Mouse (Mus musculus) brain, adult 10 weeks (tissue): ENCODE measurements around the gene Nepn. TPM values are rescaled to one million over a fixed set of nuclear protein-coding genes. Genes with fewer than 3 reads are reported as not detected.

Experiments used
- polyA plus RNA-seq: library from polyadenylated mRNA; stranded (reverse); fragments of 350-450 nt; fragmentation: Illumina TruSeq; extraction: RNeasy Lipid Tissue Mini Kit (QIAGEN cat#74804); gene quantifications from one replicate; pipeline ENCODE4 v1.2.3, GENCODE M21; 2015; ENCODE audit warnings: low read depth, low replicate concordance

The Nepn gene
- not detected for polyA plus RNA-seq

GRCm38 (mm10) chr10:52388922-52389430, at the start of gene Nepn:
Gene Nepn (plus strand): TSS chr10:52388972.

GRCm38 (mm10) chr10:52358467-52358866, 30.3 kb upstream of the Nepn start, which contains the start of gene Gm26741:
Gene Gm26741 (plus strand): TSS chr10:52358767.

GRCm38 (mm10) chr10:52381845-52382591, 6.8 kb upstream of the Nepn start, which contains the start of gene Gopc:
Gene Gopc (minus strand): TSS chr10:52382124.

GRCm38 (mm10) chr10:52417299-52417997, 28.7 kb downstream of the Nepn start, which contains the start of gene Nus1:
Gene Nus1 (plus strand): TSS chr10:52417547.

Other genes starting within 250 kb of the Nepn start
- gene Ros1, start 193.7 kb upstream of the Nepn start, polyA plus RNA-seq, result not detected
- 10.7 TPM for gene Dcbld1, start 155.4 kb upstream of the Nepn start, polyA plus RNA-seq
- not detected for gene Gm26741, start 30.2 kb upstream of the Nepn start, polyA plus RNA-seq
- 33.7 TPM for gene Gopc, start 6.8 kb upstream of the Nepn start, polyA plus RNA-seq
- 57.5 TPM for gene Nus1, start 28.6 kb downstream of the Nepn start, polyA plus RNA-seq